Mouse (Mus musculus) spleen, adult 2 months (tissue): ENCODE measurements around the gene Prkca. TPM values are rescaled to one million over a fixed set of nuclear protein-coding genes. Genes with fewer than 3 reads are reported as not detected.
A peak's percentile ranks its signal among the peaks of the same experiment; 100 is the strongest.

Source experiments
- DNase-seq, 2 experiments: peaks; one replicate each; pipeline versions ENCODE4 v3.0.0 to v3.0.0-alpha.2; 2012 to 2021; ENCODE audit warnings: low spot score in 2 of 2, low read depth in 1 of 2
- H3K27ac ChIP-seq: fragments of 200-500 bp; 2 replicates; pipeline ENCODE4 v1.5.1; 2012; ENCODE audit warnings: low read length, inconsistent platforms; ENCODE audit not compliant: insufficient read depth
- H3K27me3 ChIP-seq: fragments of 200-500 bp; 2 replicates; pipeline ENCODE4 v1.6.1; 2012; ENCODE audit warnings: mild to moderate bottlenecking, moderate library complexity, low read length, inconsistent platforms; ENCODE audit not compliant: control insufficient read depth, insufficient read depth
- H3K36me3 ChIP-seq: fragments of 200-500 bp; 2 replicates; pipeline ENCODE4 v1.6.1; 2012; ENCODE audit warnings: mild to moderate bottlenecking, low read length, inconsistent platforms; ENCODE audit not compliant: control insufficient read depth, insufficient read depth
- H3K4me1 ChIP-seq: fragments of 200-500 bp; 2 replicates; pipeline ENCODE4 v1.6.1; 2011; ENCODE audit warnings: inconsistent platforms; ENCODE audit not compliant: control insufficient read depth, insufficient read depth, insufficient read length
- H3K4me3 ChIP-seq: fragments of 200-500 bp; 2 replicates; pipeline ENCODE4 v1.5.1; 2011; ENCODE audit warnings: mild to moderate bottlenecking, inconsistent platforms; ENCODE audit not compliant: insufficient read depth, insufficient read length; ENCODE audit errors: extremely low read depth
- CTCF ChIP-seq: fragments of 200-500 bp; IDR thresholded peaks from 2 replicates; pipeline ENCODE4 v1.5.1; 2011; ENCODE audit warnings: mild to moderate bottlenecking, inconsistent platforms; ENCODE audit not compliant: insufficient read depth, insufficient read length, insufficient replicate concordance; ENCODE audit errors: extremely low read depth
- POLR2A ChIP-seq: fragments of 200-500 bp; IDR thresholded peaks from 2 replicates; pipeline ENCODE4 v1.6.1; 2011; ENCODE audit warnings: low read depth, low read length, inconsistent platforms
- WGBS: fragments of 180-500 bp; shearing (Covaris S2); methylation state at CpG from one replicate; pipeline ENCODE4 v1.1.7; 2018; 5-methylcytosine and 5-hydroxymethylcytosine counted together
- polyA plus RNA-seq: library from polyadenylated mRNA; depleted of rRNA; stranded (reverse); fragments of >200 nt; gene quantifications from 2 replicates; pipeline ENCODE4 v1.2.3, GENCODE M21; 2012

Prkca gene
- polyA plus RNA-seq, 1 experiment: 8.4 TPM

DNA sequence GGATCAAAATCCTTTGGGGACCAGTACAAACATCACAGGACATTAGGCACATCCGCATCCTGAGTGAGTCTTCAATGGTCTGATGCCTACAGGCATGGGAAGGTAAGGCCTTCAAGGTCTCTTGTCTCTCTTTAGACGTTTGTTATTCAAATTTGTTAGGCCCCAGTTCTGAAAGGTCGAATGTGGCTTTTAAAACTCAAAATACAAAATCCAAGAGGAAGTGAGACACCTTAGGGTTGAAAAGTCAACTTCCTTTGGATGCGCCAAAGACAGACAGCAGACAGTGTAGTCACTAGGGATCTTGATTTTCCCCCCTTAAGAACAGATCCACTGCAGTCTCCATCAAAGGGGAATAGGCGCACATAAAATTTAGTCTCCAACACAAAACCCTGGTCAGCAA lies 187.6 kb downstream of the Prkca start:
- no peaks in the 10 kb centered on the region for H3K27me3 ChIP-seq
- H3K36me3 ChIP-seq: no peaks in the 10 kb centered on the region
- no peak overlapping the region for H3K27ac ChIP-seq
- H3K4me1 ChIP-seq: peaks cover 27% of the 10 kb centered on the region; the same call in 1 of the 2 replicates
- no peak overlapping the region for H3K4me3 ChIP-seq
- TF ChIP-seq CTCF: no peak
- TF ChIP-seq POLR2A: no peak
- DNase-seq: no peak
- WGBS: 69% methylated on average over 5 of the region's 5 CpGs

DNA sequence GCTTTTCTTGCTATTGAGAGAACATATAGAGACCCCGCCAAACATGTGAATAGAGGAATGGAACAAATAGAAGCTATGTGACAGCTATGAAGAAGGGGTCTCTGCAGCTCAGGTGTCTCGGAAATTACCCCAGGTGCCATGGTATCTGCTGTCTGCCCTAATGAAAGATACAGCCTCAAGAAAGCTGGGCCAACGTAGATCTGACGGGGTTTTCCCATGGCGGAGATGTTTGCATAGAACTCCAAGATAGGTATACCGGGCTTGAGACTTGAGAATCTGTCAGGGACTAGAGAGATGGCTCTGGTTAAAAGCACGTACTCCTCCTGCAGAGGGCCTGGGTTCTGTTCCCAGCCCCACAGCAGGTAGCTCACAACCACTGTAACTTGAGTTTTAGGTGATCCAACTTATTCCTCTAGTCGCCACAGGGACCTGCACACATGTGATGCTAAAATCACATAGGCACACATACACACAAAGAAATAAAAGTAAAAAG lies 188.6 kb downstream of the Prkca start:
- 86% methylated on average over 8 of the region's 8 CpGs for WGBS
- H3K27me3 ChIP-seq: no peaks in the 10 kb centered on the region
- H3K4me3 ChIP-seq: no peak overlapping the region
- H3K4me1 ChIP-seq: peaks cover 27% of the 10 kb centered on the region; the same call in 1 of the 2 replicates
- no peak for DNase-seq
- no peak overlapping the region for H3K27ac ChIP-seq
- TF ChIP-seq CTCF (no peak), POLR2A (no peak)
- no peaks in the 10 kb centered on the region for H3K36me3 ChIP-seq

DNA sequence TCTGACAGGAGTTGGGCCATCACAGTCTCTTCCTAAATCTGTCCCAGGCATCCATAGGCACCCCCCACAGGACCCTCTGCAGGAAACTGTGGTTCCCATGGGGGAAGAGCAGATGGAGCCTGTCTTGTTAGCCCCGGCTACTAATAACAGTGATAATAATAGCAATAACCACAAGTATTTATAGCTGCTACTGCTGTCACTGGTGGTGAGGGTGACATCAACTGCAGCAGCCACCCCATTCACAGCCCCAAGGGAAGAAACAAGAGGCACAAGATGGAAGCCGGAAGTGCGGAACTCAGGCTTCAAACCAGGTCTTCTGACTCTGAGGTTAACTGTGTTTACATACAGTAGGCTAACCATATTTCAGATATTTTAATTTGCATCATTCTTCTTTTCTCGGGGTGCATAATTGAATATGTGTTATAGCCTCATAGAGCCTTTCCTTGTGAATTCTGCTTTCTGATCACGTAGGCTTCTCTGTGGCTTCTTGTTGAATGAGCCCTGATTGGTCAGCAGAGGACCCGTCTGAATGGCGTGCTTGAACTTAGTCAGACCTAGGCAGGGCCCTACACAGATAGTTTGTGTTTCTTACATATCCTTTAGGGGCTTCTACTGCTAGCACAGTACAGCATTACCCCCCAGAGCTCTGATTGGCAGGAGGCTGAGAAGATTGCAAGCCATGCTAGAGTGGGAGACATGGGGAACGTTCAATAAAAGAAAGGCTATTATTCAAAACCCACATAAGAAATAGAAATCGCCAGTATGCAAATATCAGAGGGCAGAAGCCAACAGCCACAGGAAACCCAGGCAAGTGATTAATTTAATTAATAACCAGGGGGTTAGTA lies 189.5 kb downstream of the Prkca start:
- no peaks in the 10 kb centered on the region for H3K36me3 ChIP-seq
- peaks cover 27% of the 10 kb centered on the region; the same call in 1 of the 2 replicates for H3K4me1 ChIP-seq
- no peak overlapping the region for H3K4me3 ChIP-seq
- no peak for TF ChIP-seq CTCF
- no peak for TF ChIP-seq POLR2A
- DNase-seq: peak in 1 of 2 experiments; percentile 60
- 0 out of 2 replicates have a peak overlapping the region, but pooled peaks have one; percentile 43 for H3K27ac ChIP-seq
- no peaks in the 10 kb centered on the region for H3K27me3 ChIP-seq
- WGBS: 43% methylated on average over 9 of the region's 9 CpGs

DNA sequence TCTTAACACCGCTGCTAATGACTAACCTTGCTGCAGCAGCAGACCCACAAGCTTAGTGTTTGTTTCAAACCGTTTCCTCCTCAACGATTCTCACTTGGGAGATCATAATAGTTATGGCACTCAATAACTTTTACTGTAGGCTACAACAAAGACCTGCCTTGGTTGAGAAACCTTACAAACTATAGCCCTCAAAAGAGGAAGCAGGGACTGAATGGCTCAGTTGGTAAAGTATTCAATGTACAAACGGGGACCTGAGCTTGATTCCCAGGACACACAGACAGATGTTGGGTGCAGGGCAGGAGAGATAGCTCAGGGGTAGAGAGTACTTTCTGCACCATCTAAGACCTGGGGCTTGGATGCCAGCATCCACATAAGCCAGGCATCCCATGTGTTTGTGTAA lies 191.1 kb downstream of the Prkca start:
- Histone ChIP-seq H3K36me3 (no peaks in the 10 kb centered on the region), H3K27ac (0 out of 2 replicates have a peak overlapping the region, but pooled peaks have one; percentile 11), H3K4me3 (no peak overlapping the region), H3K4me1 (peaks cover 27% of the 10 kb centered on the region; the same call in 1 of the 2 replicates), H3K27me3 (no peaks in the 10 kb centered on the region)
- DNase-seq: no peak
- 28% methylated on average over 4 of the region's 4 CpGs for WGBS
- TF ChIP-seq CTCF: no peak
- no peak for TF ChIP-seq POLR2A

DNA sequence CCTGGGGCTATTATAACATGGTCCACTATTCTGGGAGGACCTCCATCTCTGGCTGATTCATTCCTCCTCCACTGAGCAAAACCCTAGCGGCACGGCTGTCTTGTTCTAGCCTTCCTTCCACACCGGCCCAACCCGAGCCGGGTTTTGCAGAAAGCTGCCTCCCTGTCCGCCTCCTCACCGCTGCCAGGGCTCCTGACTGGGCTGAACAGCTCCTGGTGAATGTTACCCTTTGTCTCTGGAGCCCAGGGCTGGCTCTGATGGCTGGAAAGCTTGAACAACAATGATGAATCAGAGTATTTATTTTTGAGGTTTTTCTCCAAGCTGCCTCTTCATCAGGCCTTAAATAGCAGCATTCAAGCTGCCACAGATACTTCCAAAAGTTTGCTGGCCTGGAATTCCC lies 193.3 kb downstream of the Prkca start:
- Histone ChIP-seq H3K27ac (no peak overlapping the region), H3K36me3 (no peaks in the 10 kb centered on the region), H3K4me3 (no peak overlapping the region), H3K4me1 (peaks cover 18% of the 10 kb centered on the region; the same call in 1 of the 2 replicates), H3K27me3 (no peaks in the 10 kb centered on the region)
- 91% methylated on average over 7 of the region's 7 CpGs for WGBS
- TF ChIP-seq POLR2A: no peak
- no peak for TF ChIP-seq CTCF
- no peak for DNase-seq

DNA sequence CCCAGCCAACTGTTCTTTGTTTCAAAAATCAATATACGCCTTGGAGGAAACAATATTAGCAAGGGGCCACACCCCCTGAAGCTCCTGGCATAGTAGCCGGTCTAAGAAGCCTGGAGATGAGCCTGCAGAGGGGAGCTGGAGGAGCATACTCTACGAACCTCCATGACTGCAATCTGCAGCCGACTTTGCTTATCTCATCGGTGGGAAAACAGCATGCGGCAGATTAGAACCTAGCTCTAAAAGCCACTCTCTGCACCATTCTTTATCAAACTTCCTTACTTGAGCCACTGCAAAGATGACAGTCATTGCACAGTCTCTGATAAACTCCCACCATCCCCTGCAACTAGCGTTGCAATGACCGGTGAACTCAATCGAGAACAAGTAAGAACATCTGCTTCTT lies 194.5 kb downstream of the Prkca start:
- WGBS: 47% methylated on average over 9 of the region's 9 CpGs
- H3K4me1 ChIP-seq: peaks cover 16% of the 10 kb centered on the region; the same call in 1 of the 2 replicates
- no peaks in the 10 kb centered on the region for H3K27me3 ChIP-seq
- H3K27ac ChIP-seq: no peak overlapping the region
- TF ChIP-seq POLR2A: no peak
- TF ChIP-seq CTCF: no peak
- DNase-seq: no peak
- no peaks in the 10 kb centered on the region for H3K36me3 ChIP-seq
- H3K4me3 ChIP-seq: no peak overlapping the region

DNA sequence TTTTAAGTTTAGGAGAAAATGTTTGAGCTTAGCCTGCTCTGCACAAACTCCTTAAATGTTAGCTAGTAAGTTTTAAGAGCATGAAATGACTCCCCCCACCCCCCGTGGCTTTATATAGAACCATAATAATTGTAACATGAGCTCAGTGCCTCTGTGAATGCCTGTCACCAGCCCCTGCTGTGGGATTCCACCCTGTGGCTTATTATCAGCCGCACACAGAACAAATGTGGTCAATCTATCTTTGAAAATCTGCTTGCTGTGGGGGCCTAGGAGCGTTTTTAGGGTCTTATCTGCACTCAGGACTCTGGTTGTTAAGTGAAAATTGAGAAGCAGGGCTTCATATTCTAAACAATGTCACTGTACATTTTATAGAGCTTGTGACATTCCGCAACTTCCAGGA lies 195.2 kb downstream of the Prkca start:
- DNase-seq: no peak
- TF ChIP-seq POLR2A (no peak), CTCF (no peak)
- H3K36me3 ChIP-seq: no peaks in the 10 kb centered on the region
- H3K27me3 ChIP-seq: no peaks in the 10 kb centered on the region
- H3K27ac ChIP-seq: no peak overlapping the region
- no peak overlapping the region for H3K4me3 ChIP-seq
- WGBS: 43% methylated on average over 4 of the region's 4 CpGs
- peaks cover 9% of the 10 kb centered on the region; the same call in 1 of the 2 replicates for H3K4me1 ChIP-seq
